Mouse (Mus musculus) lung, postnatal 0 days (tissue): ENCODE results near the gene Tpra1.

ENCODE experiments used
- CTCF ChIP-seq: IDR thresholded peaks from 2 replicates; pipeline ENCODE4 v1.5.1; 2016; ENCODE audit warnings: antibody characterized with exemption, mild to moderate bottlenecking
- EP300 ChIP-seq: IDR thresholded peaks from 2 replicates; pipeline ENCODE4 v1.6.1; 2016; ENCODE audit warnings: antibody characterized with exemption, mild to moderate bottlenecking, control low read depth

- TF ChIP-seq CTCF (no peak), EP300 (no peak)
These were observed 54.7 kb downstream of the Tpra1 start for GRCm38 (mm10) chr6:88956725-88957124.
